9 mouse cellular contexts compared by ENCODE assay signal in genomic region chr17:25567261-25567660, GRCm38 (mm10). TPM values are rescaled to one million over a fixed set of nuclear protein-coding genes. Genes with fewer than 3 reads are reported as not detected.
DNase-seq lines count a peak whose midpoint lies in the region; ATAC-seq and TF ChIP-seq lines count a peak whose summit lies in the region.
"Had no signal": no experiment of that assay in that cellular context is flagged by ENCODE, and none has a peak within 500 bp of the region (broad histone marks: within the 10 kb centered on the region; RNA-seq: fewer than 3 reads in every experiment).

No protein-coding gene starts in this region.

- ATAC-seq in stomach, embryonic 15.5 days (ENCODE audit: insufficient read depth, low FRiP score, low read depth), result no peak
- ATAC-seq in stomach, postnatal 0 days (ENCODE audit: low FRiP score, low TSS enrichment), result no peak; the same call in 1 of the 2 replicates
- ATAC-seq in activated CD4-positive, CD25-positive, alpha-beta regulatory T cell, adult 4 months, result no peak

- TF ChIP-seq POLR2A in olfactory bulb, adult 2 months (IDR thresholded peaks at IDR 0.05; ENCODE audit: insufficient read depth, low read depth, low read length), result no peak

- H3K4me2 ChIP-seq in stomach, embryonic 15.5 days, result peak overlapping the region; percentile 3; the same call in 1 of the 2 replicates
- H3K4me2 ChIP-seq in stomach, postnatal 0 days (replicated peaks; ENCODE audit: low read depth), result no peak overlapping the region

- no peak for TF ChIP-seq CTCF in stomach, postnatal 0 days (IDR thresholded peaks at IDR 0.05; ENCODE audit: low read depth)
- no peak for TF ChIP-seq CTCF in olfactory bulb, adult 2 months (IDR thresholded peaks at IDR 0.05; ENCODE audit: insufficient read depth, low read depth, low read length)

- no peaks in the 10 kb centered on the region for H3K36me3 ChIP-seq in stomach, embryonic 15.5 days
- no peaks in the 10 kb centered on the region for H3K36me3 ChIP-seq in stomach, postnatal 0 days (ENCODE audit: control insufficient read depth, insufficient read depth, low read length)

- H3K9ac ChIP-seq in stomach, embryonic 15.5 days, result no peak overlapping the region
- H3K9ac ChIP-seq in stomach, postnatal 0 days (ENCODE audit: low read length), result no peak overlapping the region

- DNase-seq in frontal cortex, postnatal 36 days (ENCODE audit: low spot score in 2 of 2), result peak; percentile 37 to 46
- DNase-seq in frontal cortex, adult 2 months (ENCODE audit: extremely low spot score in 1 of 2, low spot score in 1 of 2), result no peak
- DNase-seq in stomach, postnatal 0 days (ENCODE audit: low spot score), result no peak
- peak; percentile 44 to 63 for DNase-seq in layer of hippocampus, postnatal 10 days (ENCODE audit: low spot score in 2 of 2)
- no peak for DNase-seq in heart, adult 18-20 months

- H3K27me3 ChIP-seq in stomach, embryonic 15.5 days (replicated peaks), result peaks cover 22% of the 10 kb centered on the region
- peaks cover 3% of the 10 kb centered on the region; the same call in 1 of the 2 replicates for H3K27me3 ChIP-seq in stomach, postnatal 0 days (ENCODE audit: control insufficient read depth, insufficient read depth, low read length)

- no peak overlapping the region for H3K27ac ChIP-seq in stomach, embryonic 15.5 days
- H3K27ac ChIP-seq in stomach, postnatal 0 days (replicated peaks), result no peak overlapping the region
- peak overlapping the region; percentile 40 for H3K27ac ChIP-seq in olfactory bulb, adult 2 months (ENCODE audit: insufficient read depth, low read depth, low read length)

- WGBS in stomach, embryonic 15.5 days, result 74% methylated on average over 13 of the region's 13 CpGs
- WGBS in stomach, postnatal 0 days, result 84% methylated on average over 13 of the region's 13 CpGs
- WGBS in olfactory bulb, adult 2 months, result 57% methylated on average over 13 of the region's 13 CpGs

- no peak for TF ChIP-seq EP300 in stomach, postnatal 0 days (optimal IDR thresholded peaks at IDR 0.05)

- H3K4me1 ChIP-seq in stomach, embryonic 15.5 days, result peaks cover 19% of the 10 kb centered on the region
- H3K4me1 ChIP-seq in stomach, postnatal 0 days (replicated peaks; ENCODE audit: control insufficient read depth, insufficient read depth), result 0 out of 2 replicates have a peak, but pooled peaks cover 3% of the 10 kb centered on the region
- peaks cover 49% of the 10 kb centered on the region for H3K4me1 ChIP-seq in olfactory bulb, adult 2 months (ENCODE audit: control insufficient read depth, insufficient read depth, low read length)

- no peak overlapping the region for H3K4me3 ChIP-seq in stomach, embryonic 15.5 days (replicated peaks)
- H3K4me3 ChIP-seq in stomach, postnatal 0 days (ENCODE audit: low read depth, low read length), result no peak overlapping the region
- peak overlapping the region; percentile 31 for H3K4me3 ChIP-seq in olfactory bulb, adult 2 months (ENCODE audit: insufficient read depth, low read depth, low read length)

- no peaks in the 10 kb centered on the region for H3K9me3 ChIP-seq in stomach, embryonic 15.5 days
- no peaks in the 10 kb centered on the region for H3K9me3 ChIP-seq in stomach, postnatal 0 days (ENCODE audit: control insufficient read depth, low read length)

RNA-seq across cellular contexts. Expression of gene Sox8, which starts 3.2 kb away (rescaled TPM):
- polyA plus RNA-seq in frontal cortex, adult 2 months (2012; rRNA removed), result 41.2 and 43.2 TPM in 2 replicates
- polyA plus RNA-seq in stomach, embryonic 15.5 days (2015; fragmentation: Nextera tagmentation; extraction: Ambion mirVana), result 5.8 and 6.0 TPM in 2 replicates
- polyA plus RNA-seq in stomach, postnatal 0 days (2015; fragmentation: Nextera tagmentation; extraction: Ambion mirVana), result 1.4 and 1.6 TPM in 2 replicates
- total RNA-seq in layer of hippocampus, postnatal 10 days (2021), result 10 to 100 TPM; 62.7 to 66.3 TPM
- polyA plus RNA-seq in olfactory bulb, adult 2 months (2012; ENCODE audit: insufficient read depth, insufficient read length, low replicate concordance, missing spikeins), result not detected in 2 replicates
- polyA plus RNA-seq in activated CD4-positive, CD25-positive, alpha-beta regulatory T cell, adult 4 months (2017; shearing (Covaris generic)), result under 1 TPM in 1 of 2 experiments, not detected in 1; 0.25 TPM
- under 1 TPM; 0.20 to 0.31 TPM for total RNA-seq in heart, adult 18-20 months (2021)
- total RNA-seq: neutrophil, adult 5-6 weeks had no signal

RNA-seq across cellular contexts. Expression of gene Lmf1, which starts 11.6 kb away (rescaled TPM):
- polyA plus RNA-seq in frontal cortex, adult 2 months (2012; rRNA removed), result 17.1 and 18.3 TPM in 2 replicates
- 27.4 and 29.8 TPM in 2 replicates for polyA plus RNA-seq in stomach, embryonic 15.5 days (2015; fragmentation: Nextera tagmentation; extraction: Ambion mirVana)
- 16.3 and 17.7 TPM in 2 replicates for polyA plus RNA-seq in stomach, postnatal 0 days (2015; fragmentation: Nextera tagmentation; extraction: Ambion mirVana)
- 10 to 100 TPM; 23.1 to 26.4 TPM for total RNA-seq in layer of hippocampus, postnatal 10 days (2021)
- not detected in 2 replicates for polyA plus RNA-seq in olfactory bulb, adult 2 months (2012; ENCODE audit: insufficient read depth, insufficient read length, low replicate concordance, missing spikeins)
- 10 to 100 TPM; 12.1 to 16.7 TPM for polyA plus RNA-seq in activated CD4-positive, CD25-positive, alpha-beta regulatory T cell, adult 4 months (2017; shearing (Covaris generic))
- total RNA-seq in heart, adult 18-20 months (2021), result 10 to 100 TPM; 29.8 to 31.8 TPM

Comparison
In these comparisons a context has a peak if more than half of its experiments do, and no peak if none do; other contexts are left out.
1. DNase-seq: peak in frontal cortex, postnatal 36 days (2 of 2) and layer of hippocampus, postnatal 10 days (2 of 2); none in frontal cortex, adult 2 months (0 of 2), stomach, postnatal 0 days (single experiment) and heart, adult 18-20 months (0 of 2).